Mouse (Mus musculus) MEL (cell line): ENCODE measurements around the gene Dpep2nb. TPM values are rescaled to one million over a fixed set of nuclear protein-coding genes. Genes with fewer than 3 reads are reported as not detected.

ENCODE experiments used
- DNase-seq: peaks from one replicate; pipeline ENCODE4 v3.0.0; 2011; ENCODE audit warnings: low read depth, low spot score
- H3K27ac ChIP-seq: 2 replicates; pipeline ENCODE4 v1.5.1; 2012; ENCODE audit warnings: low read depth, mild to moderate bottlenecking, control low read depth, low read length, moderate library complexity; ENCODE audit not compliant: control insufficient read depth
- H3K27me3 ChIP-seq, 2 experiments: fragments of 150-350 bp in 1 of 2; sonication (generic) in 1 of 2; 2 replicates each; pipeline ENCODE4 v1.6.1; 2012; ENCODE audit warnings: low read length in 2 of 2, mild to moderate bottlenecking in 2 of 2, improper control_type of control experiment in 1 of 2, moderate library complexity in 1 of 2; ENCODE audit not compliant: insufficient read depth in 2 of 2, control insufficient read depth in 1 of 2
- H3K36me3 ChIP-seq, 2 experiments: 2 replicates each; pipeline ENCODE4 v1.6.1; 2012 to 2014; ENCODE audit warnings: low read length in 2 of 2, improper control_type of control experiment in 1 of 2, inconsistent platforms in 1 of 2, mild to moderate bottlenecking in 1 of 2; ENCODE audit not compliant: insufficient read depth in 2 of 2, control insufficient read depth in 1 of 2
- H3K4me1 ChIP-seq, 2 experiments: fragments of 150-350 bp in 1 of 2; sonication (generic) in 1 of 2; 2 replicates each; pipeline ENCODE4 v1.6.1; 2012; ENCODE audit warnings: low read length in 2 of 2, improper control_type of control experiment in 1 of 2, mild to moderate bottlenecking in 1 of 2; ENCODE audit not compliant: insufficient read depth in 2 of 2, control insufficient read depth in 1 of 2
- H3K4me3 ChIP-seq, 2 experiments: fragments of 150-350 bp in 1 of 2; sonication (generic) in 1 of 2; 2 replicates each; pipeline ENCODE4 v1.5.1; 2012; ENCODE audit warnings: low read depth in 2 of 2, low read length in 2 of 2, mild to moderate bottlenecking in 2 of 2, moderate library complexity in 2 of 2, control low read depth in 1 of 2, improper control_type of control experiment in 1 of 2; ENCODE audit not compliant: control insufficient read depth in 1 of 2, insufficient read depth in 1 of 2
- H3K79me2 ChIP-seq: 2 replicates; pipeline ENCODE4 v1.6.1; 2012; ENCODE audit warnings: mild to moderate bottlenecking, low read length, moderate library complexity; ENCODE audit not compliant: control insufficient read depth, poor library complexity, insufficient read depth
- H3K9ac ChIP-seq: 2 replicates; pipeline ENCODE4 v1.6.1; 2012; ENCODE audit warnings: low read depth, mild to moderate bottlenecking, control low read depth, low read length, moderate library complexity; ENCODE audit not compliant: control insufficient read depth, poor library complexity, severe bottlenecking
- H3K9me3 ChIP-seq: fragments of 150-350 bp; sonication (generic); replicated peaks from 2 replicates; pipeline ENCODE4 v1.6.1; 2012; ENCODE audit warnings: mild to moderate bottlenecking, low read length, improper control_type of control experiment, moderate library complexity; ENCODE audit not compliant: insufficient read depth
- CHD1 ChIP-seq: IDR thresholded peaks from 2 replicates; pipeline ENCODE4 v1.6.1; 2012; ENCODE audit warnings: low read depth, mild to moderate bottlenecking, inconsistent platforms, low read length, improper control_type of control experiment
- CHD2 ChIP-seq: IDR thresholded peaks from 2 replicates; pipeline ENCODE4 v1.6.1; 2011; ENCODE audit warnings: low read length, improper control_type of control experiment
- E2F4 ChIP-seq: IDR thresholded peaks from 2 replicates; pipeline ENCODE4 v1.6.1; 2011; ENCODE audit warnings: low read depth, low read length, improper control_type of control experiment, borderline replicate concordance
- ELF1 ChIP-seq: IDR thresholded peaks from 2 replicates; pipeline ENCODE4 v1.6.1; 2014; ENCODE audit warnings: low read depth, mild to moderate bottlenecking, inconsistent platforms, low read length, improper control_type of control experiment, moderate library complexity
- EP300 ChIP-seq, 2 experiments: IDR thresholded peaks; 2 replicates each; pipeline ENCODE4 v1.6.1; 2011; ENCODE audit warnings: improper control_type of control experiment in 2 of 2, low read length in 2 of 2, low read depth in 1 of 2, mild to moderate bottlenecking in 1 of 2
- ETS1 ChIP-seq: IDR thresholded peaks from 2 replicates; pipeline ENCODE4 v1.6.1; 2012; ENCODE audit warnings: low read depth, mild to moderate bottlenecking, inconsistent platforms, low read length, improper control_type of control experiment, moderate library complexity
- HCFC1 ChIP-seq: IDR thresholded peaks from 2 replicates; pipeline ENCODE4 v1.6.1; 2012; ENCODE audit warnings: low read depth, mild to moderate bottlenecking, inconsistent platforms, low read length, improper control_type of control experiment, moderate library complexity
- JUND ChIP-seq: IDR thresholded peaks from 2 replicates; pipeline ENCODE4 v1.6.1; 2011; ENCODE audit warnings: low read depth, mild to moderate bottlenecking, improper control_type of control experiment, low read length
- KAT2A ChIP-seq: conservative IDR thresholded peaks from 2 replicates; pipeline ENCODE4 v1.6.1; 2012; ENCODE audit warnings: low read depth, low read length, improper control_type of control experiment, inconsistent platforms
- MAX ChIP-seq: IDR thresholded peaks from 2 replicates; pipeline ENCODE4 v1.6.1; 2011; ENCODE audit warnings: low read length, improper control_type of control experiment
- MEF2A ChIP-seq: IDR thresholded peaks from 2 replicates; pipeline ENCODE4 v1.6.1; 2014; ENCODE audit warnings: low read depth, mild to moderate bottlenecking, inconsistent platforms, low read length, improper control_type of control experiment; ENCODE audit not compliant: poor library complexity, insufficient replicate concordance, severe bottlenecking; ENCODE audit errors: extremely low read depth
- MXI1 ChIP-seq: IDR thresholded peaks from 2 replicates; pipeline ENCODE4 v1.6.1; 2011; ENCODE audit warnings: mild to moderate bottlenecking, low read depth, low read length, improper control_type of control experiment
- MYB ChIP-seq: IDR thresholded peaks from 2 replicates; pipeline ENCODE4 v1.6.1; 2011; ENCODE audit warnings: mild to moderate bottlenecking, low read depth, low read length, improper control_type of control experiment
- MYC ChIP-seq: IDR thresholded peaks from 2 replicates; pipeline ENCODE4 v1.6.1; 2011; ENCODE audit warnings: low read depth, mild to moderate bottlenecking, low read length, improper control_type of control experiment, moderate library complexity
- NELFE ChIP-seq: IDR thresholded peaks from 2 replicates; pipeline ENCODE4 v1.6.1; 2011; ENCODE audit warnings: low read depth, low read length, improper control_type of control experiment
- POLR2AphosphoS2 ChIP-seq: IDR thresholded peaks from 2 replicates; pipeline ENCODE4 v1.6.1; 2011; ENCODE audit warnings: low read length, improper control_type of control experiment
- POLR2AphosphoS5 ChIP-seq: IDR thresholded peaks from 2 replicates; pipeline ENCODE4 v1.6.1; 2012; ENCODE audit warnings: low read depth, borderline replicate concordance, mild to moderate bottlenecking, inconsistent platforms, low read length, moderate library complexity, mixed read lengths
- RCOR1 ChIP-seq: IDR thresholded peaks from 2 replicates; pipeline ENCODE4 v1.6.1; 2012; ENCODE audit warnings: low read depth, mild to moderate bottlenecking, inconsistent platforms, low read length, improper control_type of control experiment
- SMC3 ChIP-seq: IDR thresholded peaks from 2 replicates; pipeline ENCODE4 v1.6.1; 2011; ENCODE audit warnings: low read depth, low read length, improper control_type of control experiment
- TAL1 ChIP-seq: IDR thresholded peaks from 2 replicates; pipeline ENCODE4 v1.6.1; 2012; ENCODE audit warnings: mild to moderate bottlenecking, inconsistent platforms, low read length, moderate library complexity, mixed read lengths
- TBP ChIP-seq: IDR thresholded peaks from 2 replicates; pipeline ENCODE4 v1.8.0; 2011; ENCODE audit warnings: low read depth, low read length, improper control_type of control experiment
- UBTF ChIP-seq: IDR thresholded peaks from 2 replicates; pipeline ENCODE4 v1.6.1; 2012; ENCODE audit warnings: low read depth, mild to moderate bottlenecking, inconsistent platforms, low read length, improper control_type of control experiment, moderate library complexity, borderline replicate concordance; ENCODE audit not compliant: insufficient read depth
- USF1 ChIP-seq: IDR thresholded peaks from 2 replicates; pipeline ENCODE4 v1.6.1; 2014; ENCODE audit warnings: low read depth, mild to moderate bottlenecking, inconsistent platforms, low read length, improper control_type of control experiment, moderate library complexity
- ZC3H11A ChIP-seq: IDR thresholded peaks from 2 replicates; pipeline ENCODE4 v1.6.1; 2012; ENCODE audit warnings: low read depth, mild to moderate bottlenecking, inconsistent platforms, low read length, improper control_type of control experiment
- ZKSCAN1 ChIP-seq: IDR thresholded peaks from 2 replicates; pipeline ENCODE4 v1.6.1; 2012; ENCODE audit warnings: low read depth, mild to moderate bottlenecking, inconsistent platforms, low read length, improper control_type of control experiment, moderate library complexity
- ZNF384 ChIP-seq: IDR thresholded peaks from 2 replicates; pipeline ENCODE4 v1.6.1; 2012; ENCODE audit warnings: low read depth, mild to moderate bottlenecking, inconsistent platforms, low read length, improper control_type of control experiment
- polyA plus RNA-seq, 2 experiments: library from polyadenylated mRNA; stranded (reverse) in 1 of 2; unstranded in 1 of 2; fragments of >175 nt in 1 of 2; fragments of >200 nt in 1 of 2; gene quantifications; 2 replicates each; pipeline versions ENCODE4 v1.2.1 to v1.2.4; 2012; ENCODE audit warnings: low replicate concordance in 2 of 2, low read depth in 1 of 2; ENCODE audit not compliant: insufficient read length in 2 of 2, insufficient read depth in 1 of 2, missing spikeins in 1 of 2
- total RNA-seq: library from RNA; depleted of rRNA; stranded (reverse); fragments of 300-350 nt; gene quantifications from 2 replicates; pipeline ENCODE4 v1.2.3, GENCODE M21; 2012

Gene Dpep2nb
- total and polyA plus RNA-seq, 3 experiments: 0.14 TPM; not detected in 2

- DNase-seq: no peak
- Histone ChIP-seq H3K4me1 (no peaks in the 10 kb centered on the region), H3K4me3 (no peak overlapping the region), H3K9me3 (no peaks in the 10 kb centered on the region), H3K9ac (no peak overlapping the region), H3K27me3 (no peaks in the 10 kb centered on the region), H3K27ac (no peak overlapping the region), H3K79me2 (no peaks in the 10 kb centered on the region), H3K36me3 (peaks cover 0 to 2% of the 10 kb centered on the region in 2 experiments; a peak in 2 of 4 replicates)
- TF ChIP-seq MXI1: no peak
- no peak for TF ChIP-seq ZNF384
- no peak for TF ChIP-seq MYC
- TF ChIP-seq ZC3H11A: no peak
- TF ChIP-seq TBP: no peak
- TF ChIP-seq HCFC1: no peak
- TF ChIP-seq RCOR1: no peak
- no peak for TF ChIP-seq ZKSCAN1
- TF ChIP-seq ETS1: no peak
- no peak for TF ChIP-seq CHD2
- TF ChIP-seq SMC3: no peak
- no peak for TF ChIP-seq UBTF
- TF ChIP-seq JUND: no peak
- TF ChIP-seq POLR2AphosphoS2: no peak
- TF ChIP-seq USF1: no peak
- no peak for TF ChIP-seq MYB
- no peak for TF ChIP-seq MEF2A
- no peak for TF ChIP-seq EP300 (IDR thresholded peaks at IDR 0.05; ENCODE audit: low read depth in 1 of 2, low read length in 2 of 2)
Measured at GRCm38 (mm10) chr8:106051068-106051467, 45.3 kb upstream of the Dpep2nb start.

DNA sequence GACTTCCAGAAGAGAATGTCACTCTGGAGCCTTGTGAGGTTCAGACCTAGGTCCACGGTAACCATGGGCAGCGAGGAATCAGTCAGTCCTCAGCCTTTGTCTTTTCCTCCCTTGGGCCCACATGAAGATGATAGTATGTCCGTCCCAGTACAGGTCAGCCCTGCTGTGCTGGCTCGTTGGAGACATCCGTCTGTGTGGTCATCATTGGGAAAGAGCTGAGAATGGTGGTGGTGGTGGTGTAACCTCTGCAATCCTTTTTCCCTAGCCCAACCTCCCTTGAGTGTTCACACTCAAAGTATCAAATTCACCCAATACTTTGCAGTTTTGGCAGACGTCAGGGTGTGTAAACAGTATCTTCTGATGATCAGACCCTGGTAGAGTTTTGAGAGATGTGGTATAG, 44.1 kb upstream of the Dpep2nb start:
- H3K36me3 ChIP-seq: peaks cover 0 to 2% of the 10 kb centered on the region in 2 experiments; a peak in 2 of 4 replicates
- TF ChIP-seq MXI1 (no peak), TBP (no peak), E2F4 (no peak), CHD2 (no peak), MAX (no peak), CHD1 (no peak), EP300 (IDR thresholded peaks at IDR 0.05; ENCODE audit: low read depth in 1 of 2, low read length in 2 of 2) (no peak), SMC3 (no peak), KAT2A (no peak), ELF1 (no peak), JUND (no peak), UBTF (no peak), ZNF384 (no peak), TAL1 (no peak), MYC (no peak), ZC3H11A (no peak), NELFE (no peak), MYB (no peak), POLR2AphosphoS5 (no peak)
- H3K4me3 ChIP-seq: no peak overlapping the region
- no peaks in the 10 kb centered on the region for H3K4me1 ChIP-seq
- no peaks in the 10 kb centered on the region for H3K27me3 ChIP-seq
- no peaks in the 10 kb centered on the region for H3K79me2 ChIP-seq
- no peak for DNase-seq
- H3K9me3 ChIP-seq: no peaks in the 10 kb centered on the region
- H3K9ac ChIP-seq: no peak overlapping the region
- no peak overlapping the region for H3K27ac ChIP-seq
